Comparison of ENCODE assay signal across 10 mouse cellular contexts in the genomic region with DNA sequence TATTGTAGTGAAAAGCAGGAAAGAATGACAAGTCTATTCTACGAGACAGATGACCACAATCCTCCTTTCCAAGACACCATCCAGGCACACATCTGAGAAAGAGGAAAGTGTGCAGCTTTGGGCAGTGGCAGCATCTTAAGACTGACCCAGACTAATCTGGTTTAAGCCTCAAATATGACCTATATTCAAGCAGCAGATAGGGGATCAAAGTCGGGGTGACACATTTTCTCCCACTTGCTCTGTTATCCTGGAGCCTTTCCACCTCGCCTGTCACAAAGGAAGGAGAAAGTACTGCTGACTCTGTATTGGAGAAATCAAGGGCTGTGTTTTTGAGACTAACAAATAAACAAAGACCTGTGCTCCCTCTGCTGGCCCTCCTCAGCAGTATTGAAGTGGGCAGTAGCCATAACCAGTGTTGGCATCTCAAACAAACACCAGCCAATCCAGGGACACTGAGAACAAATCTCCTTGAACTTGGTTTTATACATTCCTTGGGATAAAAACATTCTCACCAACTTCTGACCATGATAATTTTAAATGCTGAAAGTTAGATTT. TPM values are rescaled to one million over a fixed set of nuclear protein-coding genes. Genes with fewer than 3 reads are reported as not detected.
DNase-seq lines count a peak whose midpoint lies in the region; ATAC-seq and TF ChIP-seq lines count a peak whose summit lies in the region.
"Had no signal": no experiment of that assay in that cellular context is flagged by ENCODE, and none has a peak within 500 bp of the region (broad histone marks: within the 10 kb centered on the region; RNA-seq: fewer than 3 reads in every experiment).

No protein-coding gene starts in this region.

- no peak overlapping the region for H3K4me3 ChIP-seq in kidney, embryonic 15.5 days (replicated peaks)
- H3K4me3 ChIP-seq in hindbrain, postnatal 0 days (ENCODE audit: low read length), result no peak overlapping the region

- H3K27ac ChIP-seq in kidney, embryonic 15.5 days, result no peak overlapping the region
- peak overlapping the region; percentile 38 for H3K27ac ChIP-seq in hindbrain, postnatal 0 days

- H3K9ac ChIP-seq in kidney, embryonic 15.5 days, result no peak overlapping the region
- no peak overlapping the region for H3K9ac ChIP-seq in hindbrain, postnatal 0 days (replicated peaks; ENCODE audit: low read length)

- H3K36me3 ChIP-seq in kidney, embryonic 15.5 days, result no peaks in the 10 kb centered on the region
- no peaks in the 10 kb centered on the region for H3K36me3 ChIP-seq in hindbrain, postnatal 0 days (ENCODE audit: insufficient read depth, low read length)

- no peak overlapping the region for H3K4me2 ChIP-seq in kidney, embryonic 15.5 days
- no peak overlapping the region for H3K4me2 ChIP-seq in hindbrain, postnatal 0 days (ENCODE audit: low read depth, low read length)

- intact Hi-C loops in left cerebral cortex, postnatal 14 days (cut with DNase I), result no loop called here

- DNase-seq in adrenal gland, adult 2 months, result peak; percentile 21
- no peak for DNase-seq in adrenal gland, adult 18-20 months (ENCODE audit: low spot score in 2 of 2)
- DNase-seq in kidney, postnatal 14 days, result peak; percentile 10
- DNase-seq in adipocyte (ENCODE audit: low spot score), result peak; percentile 26
- DNase-seq in hindbrain, postnatal 0 days (ENCODE audit: low spot score), result peak; percentile 81
- DNase-seq in left cerebral cortex, postnatal 14 days (ENCODE audit: low spot score in 2 of 2), result no peak

- peak; percentile 73 for TF ChIP-seq CTCF in hindbrain, postnatal 0 days (IDR thresholded peaks at IDR 0.05; ENCODE audit: low read depth)

- H3K9me3 ChIP-seq in kidney, embryonic 15.5 days (replicated peaks), result no peaks in the 10 kb centered on the region
- H3K9me3 ChIP-seq in hindbrain, postnatal 0 days (ENCODE audit: low read length), result no peaks in the 10 kb centered on the region

- no peak for ATAC-seq in kidney, embryonic 15.5 days (replicated peaks; ENCODE audit: low FRiP score)
- peak; percentile 66; the same call in 1 of the 2 replicates for ATAC-seq in hindbrain, postnatal 0 days
- no peak for ATAC-seq in erythroblast, adult 5-6 weeks (replicated peaks; ENCODE audit: low FRiP score, poor library complexity, severe bottlenecking)

- no peaks in the 10 kb centered on the region for H3K27me3 ChIP-seq in kidney, embryonic 15.5 days
- no peaks in the 10 kb centered on the region; the same call in 1 of the 2 replicates for H3K27me3 ChIP-seq in hindbrain, postnatal 0 days (ENCODE audit: insufficient read depth, low read length)

- H3K4me1 ChIP-seq in kidney, embryonic 15.5 days, result peaks cover 3% of the 10 kb centered on the region; the same call in 1 of the 2 replicates
- peaks cover 7% of the 10 kb centered on the region for H3K4me1 ChIP-seq in hindbrain, postnatal 0 days (ENCODE audit: insufficient read depth, low read length)

- 70% methylated on average over 3 of the region's 3 CpGs for WGBS in kidney, embryonic 15.5 days
- WGBS in hindbrain, postnatal 0 days, result 37% methylated on average over 3 of the region's 3 CpGs

RNA-seq across cellular contexts. Expression of a gene that starts 34.7 kb away (rescaled TPM):
- total RNA-seq in adrenal gland, adult 2 months (2021), result 1 to 10 TPM; 3.7 to 10.0 TPM
- polyA plus RNA-seq in adrenal gland, adult 2 months (2012; rRNA removed), result 11.8 and 23.1 TPM in 2 replicates
- 1 to 10 TPM; 5.6 to 7.0 TPM for total RNA-seq in adrenal gland, adult 18-20 months (2021)
- polyA plus RNA-seq in kidney, embryonic 15.5 days (2015; fragmentation: Nextera tagmentation; extraction: Ambion mirVana), result 0.05 and 0.16 TPM in 2 replicates
- total RNA-seq in hindbrain, postnatal 0 days (2014; rRNA removed), result 42.7 and 44.0 TPM in 2 replicates
- 4.2 and 4.4 TPM in 2 replicates for polyA plus RNA-seq in hindbrain, postnatal 0 days (2015; fragmentation: Nextera tagmentation; extraction: Ambion mirVana)
- total RNA-seq in erythroblast, adult 5-6 weeks (2015; ENCODE audit: low replicate concordance), result not detected in 2 replicates
- not detected in 2 replicates for total RNA-seq in erythroblast, adult 5-6 weeks (2017; ENCODE audit: low replicate concordance)
- total RNA-seq in left cerebral cortex, postnatal 14 days (2021), result 1 to 10 TPM; 4.0 to 4.2 TPM
- polyA plus RNA-seq: C2C12; liver, embryonic 16.5 days had no signal

Comparison
In these comparisons a context has a peak if more than half of its experiments do, and no peak if none do; other contexts are left out.
1. DNase-seq: peak in adrenal gland, adult 2 months (single experiment), kidney, postnatal 14 days (single experiment), adipocyte (single experiment) and hindbrain, postnatal 0 days (single experiment); none in adrenal gland, adult 18-20 months (0 of 2) and left cerebral cortex, postnatal 14 days (0 of 2).
2. RNA of a gene that starts 34.7 kb away (total RNA-seq): 42.7 to 44.0 TPM in hindbrain, postnatal 0 days, 3.7 to 10.0 TPM in adrenal gland, adult 2 months, 5.6 to 7.0 TPM in adrenal gland, adult 18-20 months and 4.0 to 4.2 TPM in left cerebral cortex, postnatal 14 days; not detected in erythroblast, adult 5-6 weeks; every median in the first group is over 4 times any median in the second.